Mouse (Mus musculus) lung, embryonic 16.5 days (tissue): ENCODE results near the gene Nr4a3. TPM values are rescaled to one million over a fixed set of nuclear protein-coding genes. Genes with fewer than 3 reads are reported as not detected.

Source experiments
- ATAC-seq: fragments of 200-750 bp; cut with Nextera tagmentation; 2 replicates; pipeline ENCODE4 v1.8.0; 2017; ENCODE audit warnings: low read depth, mild to moderate bottlenecking, moderate library complexity
- H3K27ac ChIP-seq: fragments of 300-500 bp; sonication (generic); 2 replicates; pipeline ENCODE4 v1.5.1; 2014; ENCODE audit warnings: mild to moderate bottlenecking, control low read depth, low read length
- H3K27me3 ChIP-seq: fragments of 300-500 bp; sonication (generic); 2 replicates; pipeline ENCODE4 v1.6.1; 2014; ENCODE audit warnings: low read depth, low read length, mixed read lengths; ENCODE audit not compliant: control insufficient read depth, insufficient read depth
- H3K36me3 ChIP-seq: fragments of 300-500 bp; sonication (generic); 2 replicates; pipeline ENCODE4 v1.6.1; 2014; ENCODE audit warnings: low read length; ENCODE audit not compliant: control insufficient read depth, insufficient read depth
- H3K4me1 ChIP-seq: fragments of 300-500 bp; sonication (generic); replicated peaks from 2 replicates; pipeline ENCODE4 v1.6.1; 2014; ENCODE audit warnings: low read length, mixed read lengths; ENCODE audit not compliant: control insufficient read depth, insufficient read depth
- H3K4me2 ChIP-seq: fragments of 300-500 bp; sonication (generic); 2 replicates; pipeline ENCODE4 v1.6.1; 2014; ENCODE audit warnings: low read depth, low read length, control low read depth
- H3K4me3 ChIP-seq: fragments of 300-500 bp; sonication (generic); 2 replicates; pipeline ENCODE4 v1.5.1; 2014; ENCODE audit warnings: mild to moderate bottlenecking, low read length, control low read depth
- H3K9ac ChIP-seq: fragments of 300-500 bp; sonication (generic); 2 replicates; pipeline ENCODE4 v1.6.1; 2014; ENCODE audit warnings: low read length, control low read depth
- H3K9me3 ChIP-seq: fragments of 300-500 bp; sonication (generic); 2 replicates; pipeline ENCODE4 v1.6.1; 2016; ENCODE audit warnings: low read length; ENCODE audit not compliant: control insufficient read depth
- WGBS: fragments of 180-500 bp; shearing (Covaris S2); extraction: QIAGEN DNeasy Blood & Tissue Kit; methylation state at CpG from one replicate; pipeline ENCODE4 v1.1.7; 2014; 5-methylcytosine and 5-hydroxymethylcytosine counted together
- polyA plus RNA-seq: library from polyadenylated mRNA; unstranded; fragments of >200 nt; fragmentation: Nextera tagmentation; extraction: Ambion mirVana; gene quantifications from 2 replicates; pipeline ENCODE4 v1.2.1, GENCODE M21; 2015

Nr4a3 gene
- polyA plus RNA-seq, 1 experiment from 2014 or later: 0.11 TPM

DNA sequence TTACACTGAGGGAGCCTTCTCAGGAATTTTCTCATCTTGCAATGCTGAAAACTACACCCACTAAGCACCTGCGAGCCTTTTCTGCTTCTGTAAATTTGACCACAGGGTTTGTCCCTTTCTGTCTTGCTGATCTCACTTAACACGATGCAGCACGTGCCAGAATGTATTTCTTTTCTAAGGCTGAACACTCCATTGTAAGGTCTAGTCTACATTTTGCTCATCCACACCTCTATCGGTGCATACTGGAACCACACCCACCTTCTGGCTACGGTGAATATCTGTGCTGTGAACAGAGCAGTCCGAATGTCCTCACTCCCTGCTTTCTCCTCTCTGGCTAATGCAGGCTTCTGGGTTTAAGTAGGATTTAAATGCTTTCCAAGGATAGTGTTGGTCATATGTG lies 42.5 kb downstream of the Nr4a3 start:
- Histone ChIP-seq H3K4me2 (no peak overlapping the region), H3K9ac (no peak overlapping the region), H3K9me3 (no peaks in the 10 kb centered on the region), H3K4me1 (no peaks in the 10 kb centered on the region), H3K4me3 (no peak overlapping the region), H3K27ac (no peak overlapping the region), H3K36me3 (no peaks in the 10 kb centered on the region), H3K27me3 (no peaks in the 10 kb centered on the region)
- WGBS: 80% methylated on average over 6 of the region's 6 CpGs
- ATAC-seq: no peak

DNA sequence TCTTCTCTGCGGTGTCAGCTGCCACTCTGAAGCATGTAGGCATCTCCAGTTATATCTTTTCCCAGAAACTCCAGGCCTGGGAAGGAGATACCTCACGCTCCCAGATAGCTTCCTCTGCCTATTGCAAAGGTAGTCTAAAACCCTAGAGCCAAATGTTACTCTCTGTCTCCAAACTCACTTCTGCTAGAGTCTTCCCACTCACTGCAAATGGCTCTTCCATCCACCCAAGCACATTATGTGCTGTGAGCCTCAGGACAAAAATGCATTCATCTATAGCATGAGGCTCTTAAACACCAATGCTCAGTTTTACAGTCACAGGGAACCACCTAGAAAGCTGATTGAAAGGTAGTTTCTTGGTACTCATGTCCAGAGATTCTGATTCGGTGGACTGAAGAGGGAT lies 48.3 kb downstream of the Nr4a3 start:
- no peak overlapping the region for H3K27ac ChIP-seq
- ATAC-seq: no peak
- H3K9me3 ChIP-seq: no peaks in the 10 kb centered on the region
- H3K9ac ChIP-seq: no peak overlapping the region
- no peaks in the 10 kb centered on the region for H3K36me3 ChIP-seq
- no peaks in the 10 kb centered on the region for H3K4me1 ChIP-seq
- no peak overlapping the region for H3K4me2 ChIP-seq
- WGBS: 75% methylated on average over 3 of the region's 3 CpGs
- no peak overlapping the region for H3K4me3 ChIP-seq
- H3K27me3 ChIP-seq: no peaks in the 10 kb centered on the region

- Histone ChIP-seq H3K27me3 (no peaks in the 10 kb centered on the region), H3K9ac (no peak overlapping the region), H3K4me1 (no peaks in the 10 kb centered on the region), H3K9me3 (no peaks in the 10 kb centered on the region), H3K27ac (no peak overlapping the region), H3K36me3 (no peaks in the 10 kb centered on the region), H3K4me2 (no peak overlapping the region), H3K4me3 (no peak overlapping the region)
- 74% methylated on average over 8 of the region's 8 CpGs for WGBS
- no peak for ATAC-seq
Measured at GRCm38 (mm10) chr4:48100217-48100616, 55.3 kb downstream of the Nr4a3 start.

DNA sequence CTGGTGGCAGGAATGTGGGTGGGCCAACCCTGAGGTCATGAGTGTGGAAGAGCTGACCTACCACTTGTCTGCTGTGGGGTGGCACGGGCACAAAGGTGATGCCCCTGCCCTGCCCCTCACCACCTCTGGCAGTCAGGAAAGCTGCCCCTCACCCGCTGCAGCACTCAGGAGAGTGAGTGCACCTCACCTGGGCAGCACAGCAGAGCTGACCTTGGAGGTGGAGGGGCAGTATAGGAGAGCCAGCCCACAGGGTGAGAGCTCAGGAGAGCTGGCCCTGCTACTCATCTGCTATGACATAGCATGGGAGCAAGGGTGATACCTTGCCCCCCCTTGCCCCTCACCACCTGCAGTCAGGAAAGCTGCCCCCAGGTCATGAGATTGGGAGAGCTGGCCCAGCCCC lies 57.0 kb downstream of the Nr4a3 start:
- Histone ChIP-seq H3K9ac (no peak overlapping the region), H3K4me1 (no peaks in the 10 kb centered on the region), H3K9me3 (no peaks in the 10 kb centered on the region), H3K27ac (no peak overlapping the region), H3K27me3 (no peaks in the 10 kb centered on the region), H3K4me3 (no peak overlapping the region), H3K4me2 (no peak overlapping the region), H3K36me3 (no peaks in the 10 kb centered on the region)
- WGBS: 63% methylated on average over 2 of the region's 2 CpGs
- ATAC-seq: no peak

GRCm38 (mm10) chr4:48105387-48105786 lies 60.4 kb downstream of the Nr4a3 start:
- Histone ChIP-seq H3K27me3 (no peaks in the 10 kb centered on the region), H3K4me1 (no peaks in the 10 kb centered on the region), H3K9me3 (no peaks in the 10 kb centered on the region), H3K4me3 (no peak overlapping the region), H3K27ac (no peak overlapping the region), H3K4me2 (no peak overlapping the region), H3K9ac (no peak overlapping the region), H3K36me3 (no peaks in the 10 kb centered on the region)
- no peak for ATAC-seq
- WGBS: 61% methylated on average over 5 of the region's 5 CpGs

DNA sequence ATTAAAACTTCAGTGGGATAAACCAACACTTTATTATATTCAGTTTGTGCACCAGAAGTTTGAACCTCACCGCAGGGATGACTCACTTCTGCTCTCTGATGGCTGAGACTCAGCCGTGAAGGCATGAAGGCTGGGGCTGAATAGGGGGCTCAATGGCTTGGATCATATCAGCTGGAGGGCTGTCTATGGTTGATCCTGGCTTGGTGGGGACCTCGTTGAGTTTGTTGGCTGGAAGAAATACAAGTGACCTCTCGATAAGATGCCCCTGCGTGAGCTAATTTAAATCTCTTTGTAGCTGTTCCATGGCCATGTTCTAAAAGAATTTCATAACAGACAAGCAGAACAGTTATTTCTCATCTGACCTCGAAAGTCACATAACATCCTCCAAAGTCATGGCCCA lies 62.1 kb downstream of the Nr4a3 start:
- H3K9ac ChIP-seq: no peak overlapping the region
- H3K27ac ChIP-seq: no peak overlapping the region
- H3K9me3 ChIP-seq: no peaks in the 10 kb centered on the region
- ATAC-seq: no peak
- no peak overlapping the region for H3K4me3 ChIP-seq
- no peaks in the 10 kb centered on the region for H3K36me3 ChIP-seq
- WGBS: 81% methylated on average over 6 of the region's 6 CpGs
- no peaks in the 10 kb centered on the region for H3K4me1 ChIP-seq
- no peaks in the 10 kb centered on the region for H3K27me3 ChIP-seq
- no peak overlapping the region for H3K4me2 ChIP-seq

- H3K4me2 ChIP-seq: no peak overlapping the region
- no peak for ATAC-seq
Measured at GRCm38 (mm10) chr4:48108591-48108990, 63.6 kb downstream of the Nr4a3 start.

GRCm38 (mm10) chr4:48110331-48110730 lies 65.4 kb downstream of the Nr4a3 start:
- no peak for ATAC-seq
- Histone ChIP-seq H3K9ac (no peak overlapping the region), H3K4me3 (no peak overlapping the region), H3K27ac (no peak overlapping the region), H3K27me3 (no peaks in the 10 kb centered on the region), H3K4me2 (no peak overlapping the region), H3K9me3 (no peaks in the 10 kb centered on the region), H3K4me1 (no peaks in the 10 kb centered on the region), H3K36me3 (no peaks in the 10 kb centered on the region)
- WGBS: 67% methylated on average over 3 of the region's 3 CpGs

More at GRCm38 (mm10) chr4:48108591-48108990, 63.6 kb downstream of the Nr4a3 start:
- H3K4me3 ChIP-seq: no peak overlapping the region
- WGBS: 45% methylated on average over 2 of the region's 2 CpGs
- no peak overlapping the region for H3K27ac ChIP-seq
- no peaks in the 10 kb centered on the region for H3K27me3 ChIP-seq
- H3K4me1 ChIP-seq: no peaks in the 10 kb centered on the region
- no peaks in the 10 kb centered on the region for H3K9me3 ChIP-seq
- no peak overlapping the region for H3K9ac ChIP-seq
- no peaks in the 10 kb centered on the region for H3K36me3 ChIP-seq

DNA sequence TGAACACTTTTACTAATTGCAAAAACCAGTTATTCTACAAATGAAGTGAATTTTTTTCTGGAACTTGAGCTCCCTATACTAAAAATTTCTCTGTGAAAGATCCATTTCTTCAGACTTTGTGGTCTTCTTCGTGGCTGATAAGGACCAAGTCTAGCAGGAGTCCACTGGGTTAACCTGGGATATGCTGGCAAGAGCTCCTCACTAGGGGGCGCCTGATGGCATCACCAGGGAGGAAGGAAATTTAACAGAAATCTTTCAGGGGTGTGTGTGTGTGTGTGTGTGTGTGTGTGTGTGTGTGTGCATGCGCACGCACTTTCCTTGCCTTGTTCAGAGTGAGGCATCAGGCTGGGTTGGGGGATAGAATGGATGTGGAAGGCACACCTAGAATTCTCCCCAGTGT lies 71.2 kb downstream of the Nr4a3 start:
- Histone ChIP-seq H3K4me1 (no peaks in the 10 kb centered on the region), H3K27me3 (no peaks in the 10 kb centered on the region), H3K36me3 (no peaks in the 10 kb centered on the region), H3K4me3 (no peak overlapping the region), H3K9ac (no peak overlapping the region), H3K4me2 (no peak overlapping the region), H3K27ac (no peak overlapping the region), H3K9me3 (no peaks in the 10 kb centered on the region)
- WGBS: 63% methylated on average over 4 of the region's 4 CpGs
- ATAC-seq: no peak

DNA sequence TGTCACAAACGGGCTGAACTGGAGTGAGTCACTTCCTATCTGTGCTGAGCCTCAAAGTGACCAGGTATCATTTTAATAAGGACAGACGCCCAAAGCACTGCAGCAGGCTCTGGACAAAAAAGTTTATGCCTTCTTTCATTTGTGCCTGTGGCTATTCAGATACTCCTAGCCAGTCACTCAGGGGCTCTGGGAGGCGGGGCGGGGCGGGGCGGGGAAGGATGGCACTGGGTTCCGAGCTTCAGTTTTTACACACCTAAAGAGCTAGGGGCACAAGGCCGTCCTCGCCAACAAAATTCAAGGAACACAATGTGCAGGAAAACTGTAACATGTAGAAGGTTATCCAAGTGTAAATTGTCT lies 79.4 kb downstream of the Nr4a3 start:
- WGBS: 4% methylated on average over 9 of the region's 9 CpGs
- no peaks in the 10 kb centered on the region; the same call in 1 of the 2 replicates for H3K27me3 ChIP-seq
- peak; percentile 84 for ATAC-seq
- peak overlapping the region; percentile 71 for H3K4me2 ChIP-seq
- no peaks in the 10 kb centered on the region for H3K9me3 ChIP-seq
- no peak overlapping the region for H3K27ac ChIP-seq
- H3K9ac ChIP-seq: peak overlapping the region; percentile 97; the same call in 1 of the 2 replicates
- H3K4me3 ChIP-seq: peak overlapping the region; percentile 89
- no peaks in the 10 kb centered on the region for H3K36me3 ChIP-seq
- peaks cover 4% of the 10 kb centered on the region; the same call in 1 of the 2 replicates for H3K4me1 ChIP-seq
